ENCODE assay signal across 13 mouse cellular contexts in genomic region chr19:12498941-12499340, GRCm38 (mm10). TPM values are rescaled to one million over a fixed set of nuclear protein-coding genes. Genes with fewer than 3 reads are reported as not detected.
DNase-seq lines count a peak whose midpoint lies in the region; ATAC-seq and TF ChIP-seq lines count a peak whose summit lies in the region.
"Had no signal": no experiment of that assay in that cellular context is flagged by ENCODE, and none has a peak within 500 bp of the region (broad histone marks: within the 10 kb centered on the region; RNA-seq: fewer than 3 reads in every experiment).

No protein-coding gene starts in this region.

- H3K4me1 ChIP-seq in lung, embryonic 16.5 days (replicated peaks; ENCODE audit: control insufficient read depth, insufficient read depth, low read length), result peaks cover 13% of the 10 kb centered on the region; the same call in 1 of the 2 replicates
- no peaks in the 10 kb centered on the region; the same call in 1 of the 2 replicates for H3K4me1 ChIP-seq in lung, adult 2 months (ENCODE audit: control insufficient read depth, insufficient read depth, low read length)
- peaks cover 13% of the 10 kb centered on the region for H3K4me1 ChIP-seq in hindbrain, embryonic 11.5 days (replicated peaks; ENCODE audit: control insufficient read depth, insufficient read depth, low read length)
- peaks cover 60% of the 10 kb centered on the region for H3K4me1 ChIP-seq in midbrain, embryonic 12.5 days
- no peaks in the 10 kb centered on the region; the same call in 1 of the 2 replicates for H3K4me1 ChIP-seq in stomach, postnatal 0 days (replicated peaks; ENCODE audit: control insufficient read depth, insufficient read depth)
- 0 out of 2 replicates have a peak, but pooled peaks cover 4% of the 10 kb centered on the region for H3K4me1 ChIP-seq in heart, embryonic 12.5 days (replicated peaks)

- no peak overlapping the region; the same call in 1 of the 2 replicates for H3K9ac ChIP-seq in lung, embryonic 16.5 days (ENCODE audit: low read length)
- H3K9ac ChIP-seq in hindbrain, embryonic 11.5 days (ENCODE audit: low read depth, low read length), result peak overlapping the region; percentile 99
- H3K9ac ChIP-seq in midbrain, embryonic 12.5 days (replicated peaks), result peak overlapping the region; percentile 97
- H3K9ac ChIP-seq in stomach, postnatal 0 days (ENCODE audit: low read length), result no peak overlapping the region
- no peak overlapping the region for H3K9ac ChIP-seq in heart, embryonic 12.5 days
- H3K9ac ChIP-seq: liver, embryonic 13.5 days had no signal

- WGBS in lung, embryonic 16.5 days, result 75% methylated on average over 1 of the region's 1 CpGs
- 77% methylated on average over 1 of the region's 1 CpGs for WGBS in lung, adult 2 months
- WGBS in hindbrain, embryonic 11.5 days, result 38% methylated on average over 1 of the region's 1 CpGs
- WGBS in midbrain, embryonic 12.5 days, result 40% methylated on average over 1 of the region's 1 CpGs
- WGBS in stomach, postnatal 0 days, result 76% methylated on average over 1 of the region's 1 CpGs
- 83% methylated on average over 1 of the region's 1 CpGs for WGBS in heart, embryonic 12.5 days

- H3K4me2 ChIP-seq in lung, embryonic 16.5 days (ENCODE audit: low read depth, low read length), result peak overlapping the region; percentile 92
- peak overlapping the region; percentile 78 for H3K4me2 ChIP-seq in hindbrain, embryonic 11.5 days (replicated peaks; ENCODE audit: low read depth, low read length)
- peak overlapping the region; percentile 73 for H3K4me2 ChIP-seq in midbrain, embryonic 12.5 days (replicated peaks)
- H3K4me2 ChIP-seq in stomach, postnatal 0 days (replicated peaks; ENCODE audit: low read depth), result peak overlapping the region; percentile 95; the same call in 1 of the 2 replicates
- H3K4me2 ChIP-seq in heart, embryonic 12.5 days, result no peak overlapping the region

- H3K27ac ChIP-seq in lung, embryonic 16.5 days (ENCODE audit: low read length), result no peak overlapping the region
- peak overlapping the region; percentile 72 for H3K27ac ChIP-seq in hindbrain, embryonic 11.5 days (ENCODE audit: low read depth, low read length)
- H3K27ac ChIP-seq in midbrain, embryonic 12.5 days (replicated peaks), result peak overlapping the region; percentile 98
- no peak overlapping the region for H3K27ac ChIP-seq in stomach, postnatal 0 days (replicated peaks)
- no peak overlapping the region for H3K27ac ChIP-seq in heart, embryonic 12.5 days (ENCODE audit: poor library complexity, severe bottlenecking)
- H3K27ac ChIP-seq: liver, embryonic 13.5 days had no signal

- H3K4me3 ChIP-seq in lung, embryonic 16.5 days (ENCODE audit: low read length), result peak overlapping the region; percentile 87
- H3K4me3 ChIP-seq in lung, adult 2 months (replicated peaks; ENCODE audit: extremely low read depth, low read depth, low read length), result no peak overlapping the region
- H3K4me3 ChIP-seq in hindbrain, embryonic 11.5 days (ENCODE audit: low read depth, low read length), result peak overlapping the region; percentile 92
- H3K4me3 ChIP-seq in midbrain, embryonic 12.5 days, result peak overlapping the region; percentile 96
- H3K4me3 ChIP-seq in stomach, postnatal 0 days (ENCODE audit: low read depth, low read length), result no peak overlapping the region
- H3K4me3 ChIP-seq in heart, embryonic 12.5 days, result no peak overlapping the region
- H3K4me3 ChIP-seq: liver, embryonic 13.5 days had no signal

- no peak for DNase-seq in lung, adult 2 months
- DNase-seq in hindbrain, embryonic 11.5 days (ENCODE audit: low spot score), result no peak
- no peak for DNase-seq in stomach, postnatal 0 days (ENCODE audit: low spot score)
- no peak for DNase-seq in urinary bladder, adult 18-20 months (ENCODE audit: low spot score in 2 of 2)
- no peak for DNase-seq in natural killer cell, adult 2 months (ENCODE audit: low spot score in 2 of 2)
- DNase-seq: cerebellum, adult 9-11 months; heart, adult 18-20 months; kidney, adult 11 months; liver, embryonic 13.5 days; right cerebral cortex, postnatal 14 days had no signal

- no peak for TF ChIP-seq CTCF in lung, adult 2 months (IDR thresholded peaks at IDR 0.05; ENCODE audit: insufficient read depth, low read length)
- TF ChIP-seq CTCF in stomach, postnatal 0 days (IDR thresholded peaks at IDR 0.05; ENCODE audit: low read depth), result no peak

- TF ChIP-seq POLR2A in lung, adult 2 months (IDR thresholded peaks at IDR 0.05; ENCODE audit: borderline replicate concordance, extremely low read depth, low read depth, low read length), result no peak

- no peaks in the 10 kb centered on the region for H3K27me3 ChIP-seq in lung, embryonic 16.5 days (ENCODE audit: control insufficient read depth, insufficient read depth, low read depth, low read length)
- no peaks in the 10 kb centered on the region for H3K27me3 ChIP-seq in hindbrain, embryonic 11.5 days (ENCODE audit: control insufficient read depth, insufficient read depth, low read length)
- no peaks in the 10 kb centered on the region for H3K27me3 ChIP-seq in midbrain, embryonic 12.5 days
- H3K27me3 ChIP-seq in stomach, postnatal 0 days (ENCODE audit: control insufficient read depth, insufficient read depth, low read length), result no peaks in the 10 kb centered on the region
- H3K27me3 ChIP-seq in heart, embryonic 12.5 days (replicated peaks), result peaks cover 35% of the 10 kb centered on the region

- no peak for ATAC-seq in lung, embryonic 16.5 days (ENCODE audit: low read depth)
- no peak for ATAC-seq in hindbrain, embryonic 11.5 days (ENCODE audit: low FRiP score)
- ATAC-seq in midbrain, embryonic 12.5 days (ENCODE audit: low FRiP score, low read depth), result no peak
- no peak for ATAC-seq in stomach, postnatal 0 days (ENCODE audit: low FRiP score, low TSS enrichment)
- ATAC-seq in heart, embryonic 12.5 days (ENCODE audit: insufficient number of reproducible peaks, low FRiP score), result no peak

- H3K9me3 ChIP-seq in lung, embryonic 16.5 days (ENCODE audit: control insufficient read depth, low read length), result no peaks in the 10 kb centered on the region
- H3K9me3 ChIP-seq in hindbrain, embryonic 11.5 days (ENCODE audit: control insufficient read depth, low read length), result no peaks in the 10 kb centered on the region
- no peaks in the 10 kb centered on the region for H3K9me3 ChIP-seq in midbrain, embryonic 12.5 days
- no peaks in the 10 kb centered on the region for H3K9me3 ChIP-seq in stomach, postnatal 0 days (ENCODE audit: control insufficient read depth, low read length)
- H3K9me3 ChIP-seq in heart, embryonic 12.5 days (replicated peaks), result no peaks in the 10 kb centered on the region
- H3K9me3 ChIP-seq: liver, embryonic 13.5 days had no signal

- no peak for TF ChIP-seq EP300 in stomach, postnatal 0 days (optimal IDR thresholded peaks at IDR 0.05)

- H3K36me3 ChIP-seq in lung, embryonic 16.5 days (ENCODE audit: control insufficient read depth, insufficient read depth, low read length), result no peaks in the 10 kb centered on the region
- H3K36me3 ChIP-seq in hindbrain, embryonic 11.5 days (ENCODE audit: control insufficient read depth, insufficient read depth, low read length), result 0 out of 2 replicates have a peak, but pooled peaks cover 4% of the 10 kb centered on the region
- H3K36me3 ChIP-seq in midbrain, embryonic 12.5 days, result peaks cover 19% of the 10 kb centered on the region
- H3K36me3 ChIP-seq in stomach, postnatal 0 days (ENCODE audit: control insufficient read depth, insufficient read depth, low read length), result no peaks in the 10 kb centered on the region
- H3K36me3 ChIP-seq in heart, embryonic 12.5 days, result no peaks in the 10 kb centered on the region
- H3K36me3 ChIP-seq: liver, embryonic 13.5 days had no signal

RNA-seq across cellular contexts. Expression of gene Dtx4, which starts 2.3 kb away (rescaled TPM):
- 16.0 and 16.5 TPM in 2 replicates for polyA plus RNA-seq in lung, embryonic 16.5 days (2015; fragmentation: Nextera tagmentation; extraction: Ambion mirVana)
- 10.3 and 13.8 TPM in 2 replicates for polyA plus RNA-seq in lung, adult 2 months (2012; rRNA removed)
- polyA plus RNA-seq in hindbrain, embryonic 11.5 days (2014; fragmentation: Nextera tagmentation; extraction: Ambion mirVana), result 55.4 and 66.1 TPM in 2 replicates
- polyA plus RNA-seq in midbrain, embryonic 12.5 days (2016; fragmentation: Nextera tagmentation; extraction: Ambion mirVana), result 63.5 and 67.3 TPM in 2 replicates
- 6.2 and 7.1 TPM in 2 replicates for polyA plus RNA-seq in stomach, postnatal 0 days (2015; fragmentation: Nextera tagmentation; extraction: Ambion mirVana)
- 1.4 and 1.7 TPM in 2 replicates for polyA plus RNA-seq in heart, embryonic 12.5 days (2016; fragmentation: Nextera tagmentation; extraction: Ambion mirVana)

RNA-seq across cellular contexts. Expression of gene Mpeg1, which starts 38.4 kb away (rescaled TPM):
- 0.79 and 0.88 TPM in 2 replicates for polyA plus RNA-seq in lung, embryonic 16.5 days (2015; fragmentation: Nextera tagmentation; extraction: Ambion mirVana)
- polyA plus RNA-seq in lung, adult 2 months (2012; rRNA removed), result 22.2 and 35.3 TPM in 2 replicates
- polyA plus RNA-seq in hindbrain, embryonic 11.5 days (2014; fragmentation: Nextera tagmentation; extraction: Ambion mirVana), result 0.60 and 1.0 TPM in 2 replicates
- polyA plus RNA-seq in midbrain, embryonic 12.5 days (2016; fragmentation: Nextera tagmentation; extraction: Ambion mirVana), result 0.43 and 0.48 TPM in 2 replicates
- polyA plus RNA-seq in stomach, postnatal 0 days (2015; fragmentation: Nextera tagmentation; extraction: Ambion mirVana), result 0.71 and 0.84 TPM in 2 replicates
- polyA plus RNA-seq in heart, embryonic 12.5 days (2016; fragmentation: Nextera tagmentation; extraction: Ambion mirVana), result 0.06 and 0.18 TPM in 2 replicates

RNA-seq across cellular contexts. Expression of gene Fam111a, which starts 46.6 kb away (rescaled TPM):
- 31.1 and 33.6 TPM in 2 replicates for polyA plus RNA-seq in lung, embryonic 16.5 days (2015; fragmentation: Nextera tagmentation; extraction: Ambion mirVana)
- polyA plus RNA-seq in lung, adult 2 months (2012; rRNA removed), result 1.4 and 2.8 TPM in 2 replicates
- 22.1 and 26.3 TPM in 2 replicates for polyA plus RNA-seq in hindbrain, embryonic 11.5 days (2014; fragmentation: Nextera tagmentation; extraction: Ambion mirVana)
- polyA plus RNA-seq in midbrain, embryonic 12.5 days (2016; fragmentation: Nextera tagmentation; extraction: Ambion mirVana), result 15.4 and 16.7 TPM in 2 replicates
- polyA plus RNA-seq in stomach, postnatal 0 days (2015; fragmentation: Nextera tagmentation; extraction: Ambion mirVana), result 8.2 TPM in 2 replicates
- 21.0 and 21.8 TPM in 2 replicates for polyA plus RNA-seq in heart, embryonic 12.5 days (2016; fragmentation: Nextera tagmentation; extraction: Ambion mirVana)

Comparison
In these comparisons a context has a peak if more than half of its experiments do, and no peak if none do; other contexts are left out.
1. H3K4me3 ChIP-seq: peak in lung, embryonic 16.5 days (single experiment), hindbrain, embryonic 11.5 days (single experiment) and midbrain, embryonic 12.5 days (single experiment); none in lung, adult 2 months (single experiment), stomach, postnatal 0 days (single experiment) and heart, embryonic 12.5 days (single experiment).
2. RNA of gene Mpeg1, which starts 38.4 kb away (polyA plus RNA-seq): 22.2 to 35.3 TPM in lung, adult 2 months; 0.60 to 1.0 TPM in hindbrain, embryonic 11.5 days, 0.71 to 0.84 TPM in stomach, postnatal 0 days, 0.79 to 0.88 TPM in lung, embryonic 16.5 days, 0.43 to 0.48 TPM in midbrain, embryonic 12.5 days and 0.06 to 0.18 TPM in heart, embryonic 12.5 days; every median in the first group is over 10 times any median in the second.
3. H3K27ac ChIP-seq: peak in hindbrain, embryonic 11.5 days (single experiment) and midbrain, embryonic 12.5 days (single experiment); none in lung, embryonic 16.5 days (single experiment), stomach, postnatal 0 days (single experiment) and heart, embryonic 12.5 days (single experiment).
4. H3K9ac ChIP-seq: peak in hindbrain, embryonic 11.5 days (single experiment) and midbrain, embryonic 12.5 days (single experiment); none in lung, embryonic 16.5 days (single experiment), stomach, postnatal 0 days (single experiment) and heart, embryonic 12.5 days (single experiment).